Mouse (Mus musculus): Measurements from ENCODE around the gene Prkar2a.

- TF ChIP-seq HCFC1 (IDR thresholded peaks at IDR 0.05; ENCODE audit: borderline replicate concordance, insufficient read depth, low read length) (no peak), ZC3H11A (IDR thresholded peaks at IDR 0.05; ENCODE audit: borderline replicate concordance, low read depth, low read length) (no peak), CHD2 (IDR thresholded peaks at IDR 0.05; ENCODE audit: low read depth, low read length) (no peak), MAFK (IDR thresholded peaks at IDR 0.05; ENCODE audit: insufficient read depth, low read depth, low read length) (no peak)
These were observed 93.9 kb downstream of the Prkar2a start for GRCm38 (mm10) chr9:108782836-108783547.

Data from ES-E14 (cell line).